Mouse (Mus musculus): Measurements from ENCODE around the gene Zfp362.

The Zfp362 gene

GRCm38 (mm10) chr4:128760029-128760428, 45.8 kb downstream of the Zfp362 start:
- no peak for DNase-seq (ENCODE audit: low read depth, low spot score)

DNA sequence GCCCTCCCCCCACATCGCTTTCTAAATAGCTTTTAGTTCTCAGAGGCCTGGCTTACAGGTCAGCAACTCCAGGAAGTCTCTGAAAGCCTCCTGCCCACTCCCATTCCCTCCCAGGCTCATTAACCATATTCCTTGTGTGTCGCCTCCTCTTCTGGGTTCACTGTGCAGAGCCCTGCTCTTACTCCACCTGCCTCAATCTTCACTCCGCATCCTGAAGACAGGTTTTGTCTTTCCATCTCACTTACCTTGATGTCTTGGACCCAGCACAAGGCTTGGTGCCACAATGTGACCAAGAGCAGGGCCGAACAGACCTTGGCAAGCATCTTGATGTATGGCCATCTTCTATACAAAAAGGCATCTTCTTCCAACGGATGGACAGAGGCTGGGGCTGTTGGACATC, 46.6 kb downstream of the Zfp362 start:
- no peak for DNase-seq (ENCODE audit: low read depth, low spot score)

- no peak for DNase-seq (ENCODE audit: low read depth, low spot score)
Observed at GRCm38 (mm10) chr4:128755900-128756299, 49.9 kb downstream of the Zfp362 start.

GRCm38 (mm10) chr4:128755064-128755463, 50.8 kb downstream of the Zfp362 start, which contains the start of gene A3galt2:
Gene A3galt2 (plus strand): TSS chr4:128755364.
- DNase-seq (ENCODE audit: low read depth, low spot score), result no peak

- no peak for DNase-seq (ENCODE audit: low read depth, low spot score)
Observed at GRCm38 (mm10) chr4:128753571-128753970, 52.3 kb downstream of the Zfp362 start.

GRCm38 (mm10) chr4:128752031-128752757, 53.7 kb downstream of the Zfp362 start:
- DNase-seq (ENCODE audit: low read depth, low spot score), result no peak

DNA sequence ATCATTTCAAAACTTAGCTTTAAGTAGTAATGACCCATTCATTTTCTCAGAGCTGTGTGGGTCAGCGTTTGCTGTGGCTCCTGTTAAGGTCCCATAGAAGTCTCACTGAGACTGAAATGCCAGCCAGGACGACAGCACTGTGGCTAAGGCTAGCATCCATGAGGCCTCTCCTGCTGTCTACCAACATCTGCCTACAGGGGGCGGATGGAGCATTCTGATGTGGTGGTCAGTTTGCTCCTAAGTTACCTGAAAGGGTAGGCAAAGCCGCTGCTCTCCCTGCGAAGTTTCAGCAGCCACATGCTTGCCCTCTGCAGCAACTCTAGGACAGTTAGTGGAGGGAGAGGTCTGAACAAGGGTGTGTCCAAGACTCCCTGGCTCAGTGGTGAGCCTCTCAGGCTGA, 54.8 kb downstream of the Zfp362 start:
- DNase-seq (ENCODE audit: low read depth, low spot score), result no peak

DNA sequence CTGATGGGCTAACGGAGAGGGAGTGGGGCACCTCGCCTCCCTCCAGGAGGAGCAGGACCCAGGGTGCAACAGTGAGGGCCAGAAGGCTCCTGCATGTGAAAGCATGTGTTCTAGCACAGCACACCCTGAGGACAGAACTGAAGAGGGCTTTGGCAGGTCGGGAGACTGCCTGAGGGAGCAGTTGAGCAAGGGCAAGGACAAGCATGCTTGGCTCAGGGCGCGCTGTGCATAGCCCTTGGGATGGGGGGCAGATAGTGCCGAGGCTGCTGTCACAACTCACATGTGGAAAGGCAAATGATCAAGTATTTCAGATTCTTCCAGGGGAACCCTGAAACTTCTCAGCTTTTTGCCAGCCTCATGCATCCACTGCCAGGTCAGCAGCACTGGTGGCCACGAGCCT, 57.5 kb downstream of the Zfp362 start:
- DNase-seq (ENCODE audit: low read depth, low spot score), result no peak

GRCm38 (mm10) chr4:128747614-128748270, 58.1 kb downstream of the Zfp362 start:
- no peak for DNase-seq (ENCODE audit: low read depth, low spot score)

DNA sequence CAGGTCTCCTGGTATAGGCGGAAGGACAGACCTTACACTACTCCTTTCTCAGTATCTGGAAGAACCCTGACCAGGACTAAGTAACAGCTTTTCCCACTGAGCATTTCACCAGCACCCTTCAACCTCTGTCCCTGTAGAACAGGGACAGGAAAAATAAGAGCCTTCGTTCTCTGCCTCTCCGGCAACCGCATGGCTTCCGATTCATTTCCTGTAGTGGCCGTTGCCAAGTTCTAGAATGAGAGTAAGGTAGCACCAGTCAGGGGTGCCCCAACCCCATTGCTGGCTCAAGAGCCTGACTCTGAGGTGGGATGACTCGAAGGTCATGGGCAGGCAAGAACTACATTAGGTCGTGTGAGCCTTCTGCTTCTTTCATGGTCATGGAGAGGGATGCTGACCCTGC, 60.7 kb downstream of the Zfp362 start:
- DNase-seq (ENCODE audit: low read depth, low spot score), result no peak

DNA sequence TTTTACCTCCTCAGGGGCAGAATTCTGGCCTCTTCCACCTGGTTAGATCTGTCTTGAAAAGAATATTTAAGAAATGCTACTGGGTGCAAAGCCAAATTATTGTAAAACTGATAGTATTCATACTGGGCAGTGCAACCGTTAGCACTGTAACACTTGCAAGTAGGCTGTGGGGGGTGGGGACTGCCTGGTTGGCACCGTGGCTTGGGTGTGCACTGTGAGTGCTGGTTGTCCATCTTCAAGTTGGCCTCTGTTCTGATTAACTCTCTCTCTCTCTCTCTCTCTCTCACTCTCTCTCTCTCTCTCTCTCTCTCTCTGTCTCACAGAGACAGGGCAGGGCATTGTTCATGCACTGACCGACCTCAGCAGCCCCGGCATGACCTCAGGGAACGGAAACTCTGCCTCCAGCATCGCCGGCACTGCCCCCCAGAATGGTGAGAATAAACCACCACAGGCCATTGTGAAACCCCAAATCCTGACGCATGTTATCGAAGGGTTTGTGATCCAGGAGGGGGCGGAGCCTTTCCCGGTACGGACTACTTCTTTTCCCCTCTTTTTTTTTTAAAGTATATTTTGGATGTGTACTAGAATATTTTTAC, 62.7 kb downstream of the Zfp362 start:
- no peak for DNase-seq (ENCODE audit: low read depth, low spot score)

DNA sequence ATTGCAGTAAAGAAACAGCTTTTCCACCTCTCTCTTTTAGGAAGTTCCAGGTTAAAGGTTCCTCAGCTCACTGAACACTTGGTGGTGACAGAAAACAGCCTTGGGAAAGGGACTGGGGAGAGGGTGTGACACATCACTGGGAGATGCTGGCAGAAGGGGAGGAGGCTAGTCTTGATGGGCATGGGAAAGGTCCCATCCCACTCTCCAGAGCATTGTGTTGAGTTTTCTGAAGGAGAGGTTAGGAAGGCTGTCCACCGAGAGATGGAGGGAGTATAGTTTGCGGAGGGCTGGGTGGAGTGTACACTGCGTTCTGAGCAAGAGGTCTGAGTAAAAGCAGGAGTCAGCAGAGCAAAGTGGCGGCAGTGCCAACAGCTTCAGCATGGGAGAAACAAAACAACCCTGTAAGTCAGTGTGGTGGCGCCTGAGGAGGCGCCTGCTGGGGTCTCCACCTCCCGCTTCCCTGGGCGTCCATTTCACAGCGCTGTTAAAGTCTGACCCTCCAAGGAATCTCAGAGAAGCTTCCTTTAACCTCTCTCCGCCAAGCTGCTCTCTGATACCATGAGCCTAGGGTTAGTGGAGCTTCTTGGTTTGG, 63.4 kb downstream of the Zfp362 start:
- DNase-seq (ENCODE audit: low read depth, low spot score), result no peak

GRCm38 (mm10) chr4:128741906-128742305, 63.9 kb downstream of the Zfp362 start:
- no peak for DNase-seq (ENCODE audit: low read depth, low spot score)

GRCm38 (mm10) chr4:128740878-128741277, 65.0 kb downstream of the Zfp362 start:
- DNase-seq (ENCODE audit: low read depth, low spot score), result no peak

DNA sequence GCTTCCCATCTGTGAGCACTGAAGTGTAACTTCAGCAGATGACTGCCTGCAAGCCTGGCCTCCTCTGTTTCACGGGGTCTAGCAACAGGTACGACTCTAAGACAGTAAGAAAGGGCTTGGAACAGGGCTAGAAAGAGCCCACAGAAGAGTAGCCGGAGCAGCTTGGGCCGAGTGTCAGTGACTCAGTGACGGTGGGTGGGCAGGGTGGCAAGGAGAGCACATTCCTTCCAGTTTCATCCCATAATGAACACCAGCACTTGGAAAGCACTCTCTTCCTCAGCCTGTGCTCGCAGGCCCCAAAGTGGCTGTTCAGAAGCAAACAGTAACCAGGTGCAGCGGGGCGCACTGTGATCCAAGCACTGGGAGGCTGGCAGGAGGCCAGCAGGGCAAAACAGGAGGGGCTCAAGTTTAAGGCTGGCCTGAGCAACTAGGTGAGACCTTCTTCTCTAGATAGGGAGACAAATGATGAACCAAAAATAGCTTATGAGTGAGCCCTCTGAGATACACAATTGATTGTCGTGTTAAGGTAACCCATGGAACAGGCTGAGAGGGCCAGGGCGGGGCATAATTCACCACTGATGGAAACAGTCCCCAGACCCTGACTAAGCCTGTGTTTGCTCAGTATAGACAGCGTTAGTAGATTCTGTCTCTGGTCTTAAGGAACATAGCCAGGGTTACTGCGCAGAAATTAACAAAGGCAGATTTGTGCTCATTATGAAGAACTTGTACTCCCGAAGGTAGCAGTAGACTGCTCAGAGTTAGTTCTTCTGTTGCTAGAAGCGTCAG, 67.8 kb downstream of the Zfp362 start:
- no peak for DNase-seq (ENCODE audit: low read depth, low spot score)

DNA sequence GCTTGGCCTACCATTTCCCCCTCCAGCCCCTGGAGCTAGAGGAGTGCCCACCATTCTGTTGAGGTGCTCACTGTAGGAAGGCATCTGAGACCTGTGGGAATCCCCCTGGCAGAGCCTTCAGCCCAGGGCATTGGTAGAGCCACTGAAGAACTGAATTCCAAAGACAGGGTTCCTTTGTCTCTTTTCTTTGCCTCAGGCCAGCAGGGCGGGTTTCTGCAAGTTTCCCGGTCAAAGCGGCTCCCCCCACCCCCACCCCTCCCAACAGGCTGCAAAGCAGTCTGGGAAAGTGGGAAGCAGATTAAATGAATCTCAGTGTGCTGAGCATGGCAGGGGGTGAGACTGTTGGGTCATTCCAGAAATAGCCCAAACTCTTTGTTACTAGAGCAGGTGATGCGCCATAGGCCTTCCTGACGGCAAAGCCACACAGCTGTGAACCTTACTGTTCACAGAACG, 68.7 kb downstream of the Zfp362 start:
- DNase-seq (ENCODE audit: low read depth, low spot score), result peak; percentile 71

DNA sequence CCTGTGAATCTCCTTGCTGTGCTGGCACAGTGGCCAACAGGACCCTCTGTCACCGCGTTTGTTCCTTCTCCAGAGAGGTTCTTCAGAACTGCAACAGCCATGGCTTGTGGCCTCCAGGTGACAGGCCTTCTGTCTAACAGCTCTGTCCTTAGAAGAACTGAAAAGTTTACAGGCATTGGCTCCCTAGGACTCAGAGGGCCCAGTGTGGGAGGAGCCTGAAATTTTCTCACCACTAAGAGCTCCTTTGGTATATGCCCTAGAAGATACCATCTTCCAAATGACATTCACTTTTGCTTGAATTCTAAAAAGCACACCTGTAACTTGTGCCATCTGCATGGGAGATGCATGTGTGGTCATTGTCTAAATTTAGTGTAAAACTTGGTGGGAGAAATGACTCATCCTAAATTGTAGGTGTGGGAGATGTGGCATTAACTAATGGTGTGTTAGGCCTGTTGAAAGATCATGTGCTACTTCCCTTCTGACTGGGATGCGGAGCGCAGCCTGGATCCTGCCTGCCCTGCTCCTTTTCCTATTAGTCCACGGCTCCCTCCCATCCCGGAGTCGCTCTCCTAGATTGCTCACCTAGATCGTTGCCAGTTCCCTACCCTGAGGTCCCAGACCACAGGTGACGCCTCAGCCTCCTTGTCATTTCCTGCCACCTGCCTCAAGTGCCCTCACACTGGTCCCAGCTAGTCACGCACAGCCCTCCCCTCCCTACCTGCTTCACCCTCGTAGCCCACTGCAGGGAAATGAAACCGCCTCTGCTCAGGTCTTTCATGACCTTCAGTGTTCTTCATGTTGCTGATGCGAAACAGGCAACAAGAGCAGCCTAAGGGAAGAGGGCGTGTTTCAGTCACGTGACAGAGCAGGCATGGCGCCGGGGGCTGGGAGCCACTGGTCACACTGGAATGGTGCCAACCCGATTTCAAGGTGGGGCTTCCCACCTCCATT, 70.8 kb downstream of the Zfp362 start:
- DNase-seq (ENCODE audit: low read depth, low spot score), result no peak

- DNase-seq (ENCODE audit: low read depth, low spot score), result no peak
Observed at GRCm38 (mm10) chr4:128734217-128734616, 71.6 kb downstream of the Zfp362 start.

GRCm38 (mm10) chr4:128733496-128733895, 72.3 kb downstream of the Zfp362 start:
- DNase-seq (ENCODE audit: low read depth, low spot score), result no peak

DNA sequence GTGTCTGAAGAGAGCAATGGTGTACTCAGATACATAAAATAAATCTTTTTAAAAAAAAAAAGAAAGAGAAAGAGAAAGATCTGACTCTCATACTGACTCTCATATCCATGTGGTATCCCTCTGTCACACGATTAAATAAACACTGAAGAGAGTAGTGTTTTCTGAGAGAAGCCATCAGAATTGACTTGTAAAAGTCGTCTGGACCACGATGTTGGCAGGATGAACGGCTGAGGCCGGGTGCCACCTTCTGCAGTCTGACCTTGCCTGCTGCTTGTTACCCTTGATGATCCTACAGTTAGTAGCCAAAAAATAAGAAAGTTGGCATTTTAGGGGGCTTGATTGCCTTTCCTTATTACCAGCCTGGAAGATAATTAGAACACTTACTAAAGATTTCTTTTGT, 73.1 kb downstream of the Zfp362 start:
- no peak for DNase-seq (ENCODE audit: low read depth, low spot score)

Data from mesoderm, embryonic 11.5 days (tissue).